Mouse (Mus musculus): ENCODE measurements at regions not wholly inside any gene's neighbourhood (a gene's known extent, or its start where the extent isn't known, plus 50 kb on each side); places are given as distances from the start of the nearest gene placed in this dataset.
A peak's percentile ranks its signal among the peaks of the same experiment; 100 is the strongest.

DNA sequence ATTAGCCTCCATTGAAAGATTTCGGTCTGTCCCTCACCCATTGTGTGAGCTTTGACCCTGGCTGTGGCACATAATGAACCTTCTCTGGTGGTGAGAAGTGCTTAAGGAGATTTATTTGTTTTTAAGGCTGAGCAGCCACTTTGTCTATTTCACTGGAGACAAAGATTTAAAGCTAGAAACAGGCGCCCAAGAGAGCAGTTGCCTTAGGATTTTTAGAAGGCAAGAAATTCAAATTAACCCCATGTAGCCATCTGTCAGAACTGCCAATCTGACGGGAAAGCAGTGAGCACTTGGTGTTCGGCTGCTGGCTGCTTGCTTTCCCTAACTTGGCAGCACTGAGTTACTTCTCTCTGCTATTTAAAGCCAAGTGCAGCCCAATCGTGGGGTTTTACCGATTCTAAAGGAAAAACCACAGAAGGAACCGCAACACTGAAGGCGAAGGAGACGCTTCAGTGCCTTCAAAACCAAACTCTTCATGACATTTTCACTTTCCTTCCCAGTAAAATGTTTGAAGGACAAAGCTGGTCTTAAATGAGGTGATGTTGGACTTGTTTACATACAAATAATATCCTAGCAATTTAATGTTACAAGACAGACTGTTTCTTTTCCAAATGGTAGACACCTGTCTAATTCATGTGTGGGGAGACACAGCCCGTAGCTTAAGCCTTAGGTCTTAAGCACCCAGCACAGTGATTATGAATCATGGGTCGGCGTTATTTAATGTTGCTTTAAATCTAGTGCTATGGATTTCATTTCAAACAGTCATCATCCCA, 88.9 kb upstream of the Ptpn13 start:
- DNase-seq (ENCODE audit: low spot score), result peak; percentile 57
- Histone ChIP-seq H3K27me3 (ENCODE audit: control insufficient read depth, insufficient read depth, low read length) (peaks cover 38% of the 10 kb centered on the region), H3K4me2 (ENCODE audit: low read depth, low read length, severe bottlenecking) (peak overlapping the region; percentile 41; the same call in 1 of the 2 replicates), H3K4me1 (replicated peaks; ENCODE audit: control insufficient read depth, insufficient read depth, low read length) (peaks cover 12% of the 10 kb centered on the region; the same call in 1 of the 2 replicates), H3K36me3 (ENCODE audit: control insufficient read depth, insufficient read depth, low read length) (no peaks in the 10 kb centered on the region), H3K4me3 (ENCODE audit: low read depth, low read length) (no peak overlapping the region), H3K27ac (ENCODE audit: low read depth, low read length) (peak overlapping the region; percentile 37; the same call in 1 of the 2 replicates), H3K9ac (ENCODE audit: low read length) (peak overlapping the region; percentile 5; the same call in 1 of the 2 replicates), H3K9me3 (ENCODE audit: control insufficient read depth, low read length) (no peaks in the 10 kb centered on the region)
- 14% methylated on average over 12 of the region's 12 CpGs for WGBS
- peak; percentile 77 for ATAC-seq (replicated peaks; ENCODE audit: low FRiP score)

DNA sequence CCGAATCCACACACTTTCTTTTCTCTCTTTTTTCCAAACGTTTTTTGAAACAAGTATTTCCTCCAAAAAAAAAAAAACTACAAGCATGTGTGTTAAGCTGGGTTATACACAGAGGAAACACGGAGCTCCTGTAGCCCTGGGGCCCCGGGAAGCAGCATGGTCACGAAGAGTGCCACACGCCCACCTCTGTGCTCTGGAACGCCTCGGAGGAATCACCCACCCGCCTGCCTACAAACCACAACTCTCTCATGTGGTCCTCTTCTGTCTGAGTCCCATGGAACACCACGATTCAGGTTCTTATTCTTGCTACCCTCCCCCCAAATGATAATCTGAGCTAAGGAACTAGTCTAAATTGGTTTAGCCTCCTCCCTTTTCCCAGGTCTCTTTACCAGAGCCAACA, 98.6 kb upstream of the Ptpn13 start:
- Histone ChIP-seq H3K36me3 (ENCODE audit: control insufficient read depth, insufficient read depth, low read length) (no peaks in the 10 kb centered on the region), H3K9me3 (ENCODE audit: control insufficient read depth, low read length) (no peaks in the 10 kb centered on the region), H3K27me3 (ENCODE audit: control insufficient read depth, insufficient read depth, low read length) (peaks cover 2% of the 10 kb centered on the region; the same call in 1 of the 2 replicates), H3K27ac (ENCODE audit: low read depth, low read length) (no peak overlapping the region), H3K4me2 (ENCODE audit: low read depth, low read length, severe bottlenecking) (no peak overlapping the region), H3K4me1 (replicated peaks; ENCODE audit: control insufficient read depth, insufficient read depth, low read length) (no peaks in the 10 kb centered on the region), H3K4me3 (ENCODE audit: low read depth, low read length) (no peak overlapping the region), H3K9ac (ENCODE audit: low read length) (no peak overlapping the region)
- DNase-seq (ENCODE audit: low spot score), result no peak
- WGBS, result 80% methylated on average over 10 of the region's 10 CpGs
- ATAC-seq (replicated peaks; ENCODE audit: low FRiP score), result no peak

DNA sequence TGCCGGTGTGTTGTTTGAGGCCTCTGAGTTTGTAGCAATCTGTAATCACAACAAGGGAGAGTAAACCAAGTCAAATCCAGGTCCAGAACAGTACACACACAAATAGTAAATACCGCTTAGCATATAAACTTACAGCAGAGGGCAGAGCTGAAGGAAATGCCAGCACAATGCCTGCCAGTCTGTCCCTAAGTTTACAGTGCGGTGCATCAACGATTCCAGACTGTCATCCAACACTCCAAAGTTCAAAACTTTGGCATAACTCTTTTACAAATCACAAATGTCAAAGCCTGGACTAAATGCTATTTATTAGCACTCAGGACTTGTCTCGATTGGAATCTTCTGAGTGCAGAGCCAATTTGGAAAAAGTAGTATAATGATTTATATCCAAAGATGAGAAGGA, 104.7 kb upstream of the Ptpn13 start:
- Histone ChIP-seq H3K9me3 (ENCODE audit: control insufficient read depth, low read length) (no peaks in the 10 kb centered on the region), H3K4me2 (ENCODE audit: low read depth, low read length, severe bottlenecking) (no peak overlapping the region), H3K36me3 (ENCODE audit: control insufficient read depth, insufficient read depth, low read length) (no peaks in the 10 kb centered on the region), H3K27ac (ENCODE audit: low read depth, low read length) (no peak overlapping the region), H3K9ac (ENCODE audit: low read length) (no peak overlapping the region), H3K4me1 (replicated peaks; ENCODE audit: control insufficient read depth, insufficient read depth, low read length) (no peaks in the 10 kb centered on the region), H3K4me3 (ENCODE audit: low read depth, low read length) (no peak overlapping the region), H3K27me3 (ENCODE audit: control insufficient read depth, insufficient read depth, low read length) (no peaks in the 10 kb centered on the region)
- DNase-seq (ENCODE audit: low spot score) (no peak), ATAC-seq (replicated peaks; ENCODE audit: low FRiP score) (no peak)
- WGBS, result 87% methylated on average over 5 of the region's 5 CpGs

DNA sequence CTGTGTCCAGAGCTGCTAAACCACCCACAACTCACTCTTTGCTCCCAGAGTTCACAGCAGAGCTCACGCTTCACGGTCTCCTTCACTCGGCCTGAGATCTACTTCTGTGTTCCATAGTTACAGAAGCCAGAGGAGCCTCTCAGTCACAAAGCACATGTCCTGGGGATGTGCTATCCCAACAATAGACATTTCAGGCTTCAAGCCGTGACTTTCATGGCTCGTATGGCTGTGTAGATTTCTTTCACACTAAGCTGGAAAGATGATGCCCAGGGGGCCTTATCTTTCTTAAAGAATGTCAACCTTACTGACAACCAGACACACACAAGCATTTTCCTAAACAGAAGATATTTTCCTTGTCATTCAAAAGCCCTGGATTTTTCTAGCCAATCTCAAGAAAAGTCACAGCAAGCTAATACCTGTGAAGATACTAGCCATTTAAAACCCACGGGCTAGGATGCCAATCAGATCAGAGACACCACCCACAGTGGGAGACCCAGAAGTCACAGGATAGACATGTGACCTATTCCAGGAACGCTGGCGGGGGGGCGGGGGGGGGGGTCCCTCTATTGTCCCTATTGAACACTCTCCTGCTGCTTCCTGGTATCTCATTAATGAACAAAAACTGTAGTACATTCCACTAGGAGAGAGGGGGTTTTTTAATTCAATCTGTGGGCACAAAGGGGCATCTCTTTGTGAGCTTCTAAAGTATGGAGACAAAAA, 98.8 kb upstream of the Mapk10 start:
- Histone ChIP-seq H3K36me3 (ENCODE audit: control insufficient read depth, insufficient read depth, low read length) (no peaks in the 10 kb centered on the region), H3K9ac (ENCODE audit: low read length) (no peak overlapping the region), H3K9me3 (ENCODE audit: control insufficient read depth, low read length) (no peaks in the 10 kb centered on the region), H3K4me1 (replicated peaks; ENCODE audit: control insufficient read depth, insufficient read depth, low read length) (no peaks in the 10 kb centered on the region), H3K27me3 (ENCODE audit: control insufficient read depth, insufficient read depth, low read length) (no peaks in the 10 kb centered on the region), H3K27ac (ENCODE audit: low read depth, low read length) (no peak overlapping the region), H3K4me2 (ENCODE audit: low read depth, low read length, severe bottlenecking) (no peak overlapping the region), H3K4me3 (ENCODE audit: low read depth, low read length) (no peak overlapping the region)
- WGBS, result 10% methylated on average over 9 of the region's 9 CpGs
- ATAC-seq (replicated peaks; ENCODE audit: low FRiP score), result no peak
- no peak for DNase-seq (ENCODE audit: low spot score)

DNA sequence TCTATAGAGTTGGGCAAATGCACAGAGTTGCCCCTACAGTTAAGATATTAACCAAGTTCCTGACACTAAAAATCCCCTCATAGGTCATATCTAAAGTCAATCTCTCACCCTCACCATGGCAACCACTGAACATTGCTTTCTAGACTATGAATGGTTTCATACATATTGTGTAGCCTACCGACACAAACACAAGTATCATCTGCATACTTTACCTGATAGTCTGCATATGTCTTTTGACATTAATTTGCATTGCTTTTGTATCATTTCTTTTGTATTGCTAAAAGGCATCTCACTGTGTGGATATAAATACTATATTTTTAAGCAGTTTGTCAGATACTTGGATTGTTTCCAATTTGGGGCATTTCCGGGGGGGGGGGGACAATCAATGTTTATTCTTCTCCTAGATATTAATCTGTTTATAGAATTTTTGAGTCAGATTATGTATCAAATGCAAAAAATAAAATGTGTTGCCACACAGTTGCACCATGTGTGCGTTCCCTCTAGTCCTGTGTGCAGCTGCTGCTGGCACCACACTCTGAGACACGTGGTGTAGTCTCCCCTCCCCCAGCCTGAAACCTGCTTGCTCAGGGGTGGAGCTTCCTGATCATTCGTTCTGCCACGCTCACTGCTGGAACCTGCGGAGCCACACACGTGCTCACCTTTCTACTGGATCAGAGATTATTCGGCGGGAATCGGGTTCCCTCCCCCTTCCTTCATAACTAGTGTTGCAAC, 94.7 kb upstream of the Mapk10 start:
- no peak overlapping the region for H3K4me3 ChIP-seq (ENCODE audit: low read depth, low read length)
- H3K4me1 ChIP-seq (replicated peaks; ENCODE audit: control insufficient read depth, insufficient read depth, low read length), result no peaks in the 10 kb centered on the region
- no peaks in the 10 kb centered on the region; the same call in 1 of the 2 replicates for H3K9me3 ChIP-seq (ENCODE audit: control insufficient read depth, low read length)
- H3K9ac ChIP-seq (ENCODE audit: low read length), result no peak overlapping the region
- DNase-seq (ENCODE audit: low spot score), result no peak
- no peaks in the 10 kb centered on the region for H3K36me3 ChIP-seq (ENCODE audit: control insufficient read depth, insufficient read depth, low read length)
- H3K27me3 ChIP-seq (ENCODE audit: control insufficient read depth, insufficient read depth, low read length), result no peaks in the 10 kb centered on the region
- no peak for ATAC-seq (replicated peaks; ENCODE audit: low FRiP score)
- WGBS, result 82% methylated on average over 11 of the region's 11 CpGs
- H3K4me2 ChIP-seq (ENCODE audit: low read depth, low read length, severe bottlenecking), result no peak overlapping the region
- H3K27ac ChIP-seq (ENCODE audit: low read depth, low read length), result no peak overlapping the region

DNA sequence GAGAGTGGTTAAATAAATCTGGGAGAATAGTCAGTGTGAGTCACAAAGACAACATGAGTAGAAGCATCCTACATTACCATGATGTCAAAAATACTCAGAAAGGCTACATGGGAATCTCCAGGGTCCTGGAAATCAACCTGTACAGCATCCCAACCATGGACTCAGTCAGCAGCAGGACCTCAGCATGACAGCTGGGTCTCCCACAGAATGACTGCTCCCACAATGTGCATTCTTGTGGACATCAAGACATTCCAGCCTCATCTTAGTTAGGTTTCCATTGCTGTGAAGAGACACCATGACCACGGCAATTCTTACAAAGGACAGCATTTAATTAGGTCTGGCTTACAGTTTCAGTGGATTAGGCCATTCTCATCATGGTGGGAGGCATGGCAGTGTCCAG, 93.8 kb upstream of the Mapk10 start:
- Histone ChIP-seq H3K9me3 (ENCODE audit: control insufficient read depth, low read length) (no peaks in the 10 kb centered on the region; the same call in 1 of the 2 replicates), H3K27ac (ENCODE audit: low read depth, low read length) (no peak overlapping the region), H3K4me3 (ENCODE audit: low read depth, low read length) (no peak overlapping the region), H3K36me3 (ENCODE audit: control insufficient read depth, insufficient read depth, low read length) (no peaks in the 10 kb centered on the region), H3K9ac (ENCODE audit: low read length) (no peak overlapping the region), H3K27me3 (ENCODE audit: control insufficient read depth, insufficient read depth, low read length) (no peaks in the 10 kb centered on the region), H3K4me1 (replicated peaks; ENCODE audit: control insufficient read depth, insufficient read depth, low read length) (no peaks in the 10 kb centered on the region), H3K4me2 (ENCODE audit: low read depth, low read length, severe bottlenecking) (no peak overlapping the region)
- DNase-seq (ENCODE audit: low spot score) (no peak), ATAC-seq (replicated peaks; ENCODE audit: low FRiP score) (no peak)
- WGBS, result 89% methylated on average over 1 of the region's 1 CpGs

DNA sequence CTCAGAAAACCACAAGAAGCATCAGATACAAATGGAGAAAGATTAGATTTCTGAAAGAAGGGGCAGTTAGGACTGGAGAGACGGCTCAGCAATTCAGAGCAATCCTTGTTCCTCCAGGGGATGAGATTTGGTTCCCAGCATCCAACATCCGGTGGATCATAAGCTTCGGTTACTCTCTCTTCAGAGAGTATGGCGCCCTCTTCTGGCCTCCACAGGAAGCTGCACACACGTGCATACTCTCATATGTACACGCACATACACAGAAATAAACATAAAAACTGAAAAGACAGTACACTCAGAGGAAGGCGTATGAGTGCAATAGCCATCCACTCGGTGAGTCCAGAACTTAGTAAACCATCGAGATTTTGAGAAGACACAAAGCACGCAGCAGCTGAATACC, 91.6 kb upstream of the Mapk10 start:
- no peak overlapping the region for H3K9ac ChIP-seq (ENCODE audit: low read length)
- ATAC-seq (replicated peaks; ENCODE audit: low FRiP score) (no peak), DNase-seq (ENCODE audit: low spot score) (no peak)
- no peaks in the 10 kb centered on the region; the same call in 1 of the 2 replicates for H3K9me3 ChIP-seq (ENCODE audit: control insufficient read depth, low read length)
- no peak overlapping the region for H3K4me2 ChIP-seq (ENCODE audit: low read depth, low read length, severe bottlenecking)
- WGBS, result 91% methylated on average over 10 of the region's 10 CpGs
- no peak overlapping the region for H3K4me3 ChIP-seq (ENCODE audit: low read depth, low read length)
- no peak overlapping the region for H3K27ac ChIP-seq (ENCODE audit: low read depth, low read length)
- no peaks in the 10 kb centered on the region for H3K36me3 ChIP-seq (ENCODE audit: control insufficient read depth, insufficient read depth, low read length)
- H3K4me1 ChIP-seq (replicated peaks; ENCODE audit: control insufficient read depth, insufficient read depth, low read length), result no peaks in the 10 kb centered on the region
- H3K27me3 ChIP-seq (ENCODE audit: control insufficient read depth, insufficient read depth, low read length), result no peaks in the 10 kb centered on the region

DNA sequence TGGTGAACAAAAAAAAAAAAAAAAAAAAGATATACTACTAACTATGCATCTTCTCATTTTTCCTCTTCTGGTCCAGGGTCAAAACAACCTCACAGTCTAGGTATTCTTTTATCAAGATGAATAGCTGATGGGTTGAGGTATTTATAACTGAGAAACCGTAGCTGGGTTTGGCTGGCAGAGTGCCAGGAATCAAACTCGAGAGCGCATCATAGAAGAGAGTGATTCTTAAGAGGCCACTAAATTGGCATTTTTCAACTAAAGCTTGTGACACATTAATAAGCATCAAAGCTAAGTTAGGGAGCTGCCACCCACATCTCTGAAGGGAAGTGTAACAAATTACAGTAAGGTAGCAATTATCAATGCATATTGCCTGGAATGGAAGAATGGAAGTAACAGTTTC, 90.2 kb upstream of the Mapk10 start:
- no peak for ATAC-seq (replicated peaks; ENCODE audit: low FRiP score)
- Histone ChIP-seq H3K36me3 (ENCODE audit: control insufficient read depth, insufficient read depth, low read length) (no peaks in the 10 kb centered on the region), H3K4me3 (ENCODE audit: low read depth, low read length) (no peak overlapping the region), H3K9me3 (ENCODE audit: control insufficient read depth, low read length) (no peaks in the 10 kb centered on the region; the same call in 1 of the 2 replicates), H3K4me2 (ENCODE audit: low read depth, low read length, severe bottlenecking) (no peak overlapping the region), H3K27ac (ENCODE audit: low read depth, low read length) (no peak overlapping the region), H3K4me1 (replicated peaks; ENCODE audit: control insufficient read depth, insufficient read depth, low read length) (no peaks in the 10 kb centered on the region), H3K27me3 (ENCODE audit: control insufficient read depth, insufficient read depth, low read length) (no peaks in the 10 kb centered on the region), H3K9ac (ENCODE audit: low read length) (no peak overlapping the region)
- no peak for DNase-seq (ENCODE audit: low spot score)
- WGBS, result 80% methylated on average over 3 of the region's 3 CpGs

Measured in forebrain, embryonic 11.5 days (tissue).